Mouse (Mus musculus) kidney, embryonic 14.5 days (tissue): ENCODE results near the gene Frs3. TPM values are rescaled to one million over a fixed set of nuclear protein-coding genes. Genes with fewer than 3 reads are reported as not detected.

Experiments used
- ATAC-seq: fragments of 200-750 bp; cut with Nextera tagmentation; 2 replicates; pipeline ENCODE4 v1.8.0; 2017; ENCODE audit warnings: moderate number of reproducible peaks, mild to moderate bottlenecking, moderate TSS enrichment, moderate library complexity; ENCODE audit not compliant: low FRiP score, low TSS enrichment
- H3K27ac ChIP-seq: fragments of 300-500 bp; sonication (generic); 2 replicates; pipeline ENCODE4 v1.5.1; 2014; ENCODE audit warnings: low read depth, mild to moderate bottlenecking, low read length, moderate library complexity, mixed read lengths
- H3K27me3 ChIP-seq: fragments of 300-500 bp; sonication (generic); 2 replicates; pipeline ENCODE4 v1.6.1; 2014; ENCODE audit warnings: mild to moderate bottlenecking, low read length; ENCODE audit not compliant: control insufficient read depth, insufficient read depth
- H3K36me3 ChIP-seq: fragments of 300-500 bp; sonication (generic); 2 replicates; pipeline ENCODE4 v1.6.1; 2014; ENCODE audit warnings: low read length, mixed read lengths; ENCODE audit not compliant: control insufficient read depth, insufficient read depth
- H3K4me1 ChIP-seq: fragments of 300-500 bp; sonication (generic); 2 replicates; pipeline ENCODE4 v1.6.1; 2014; ENCODE audit warnings: low read length, mixed read lengths; ENCODE audit not compliant: control insufficient read depth, insufficient read depth
- H3K4me2 ChIP-seq: fragments of 300-500 bp; sonication (generic); replicated peaks from 2 replicates; pipeline ENCODE4 v1.6.1; 2014; ENCODE audit warnings: low read depth, mild to moderate bottlenecking, low read length
- H3K4me3 ChIP-seq: fragments of 300-500 bp; sonication (generic); 2 replicates; pipeline ENCODE4 v1.5.1; 2014; ENCODE audit warnings: mild to moderate bottlenecking, low read length
- H3K9ac ChIP-seq: fragments of 300-500 bp; sonication (generic); 2 replicates; pipeline ENCODE4 v1.6.1; 2014; ENCODE audit warnings: low read depth, mild to moderate bottlenecking, low read length, moderate library complexity
- H3K9me3 ChIP-seq: fragments of 300-500 bp; sonication (generic); 2 replicates; pipeline ENCODE4 v1.6.1; 2016; ENCODE audit warnings: low read length; ENCODE audit not compliant: control insufficient read depth
- WGBS: fragments of 180-500 bp; shearing (Covaris S2); extraction: QIAGEN DNeasy Blood & Tissue Kit; methylation state at CpG from one replicate; pipeline ENCODE4 v1.1.7; 2014; 5-methylcytosine and 5-hydroxymethylcytosine counted together
- polyA plus RNA-seq: library from polyadenylated mRNA; unstranded; fragments of >200 nt; fragmentation: Nextera tagmentation; extraction: Ambion mirVana; gene quantifications from 2 replicates; pipeline ENCODE4 v1.2.1, GENCODE M21; 2014

Gene Frs3
- polyA plus RNA-seq, 1 experiment from 2014 or later = 2.9 TPM

DNA sequence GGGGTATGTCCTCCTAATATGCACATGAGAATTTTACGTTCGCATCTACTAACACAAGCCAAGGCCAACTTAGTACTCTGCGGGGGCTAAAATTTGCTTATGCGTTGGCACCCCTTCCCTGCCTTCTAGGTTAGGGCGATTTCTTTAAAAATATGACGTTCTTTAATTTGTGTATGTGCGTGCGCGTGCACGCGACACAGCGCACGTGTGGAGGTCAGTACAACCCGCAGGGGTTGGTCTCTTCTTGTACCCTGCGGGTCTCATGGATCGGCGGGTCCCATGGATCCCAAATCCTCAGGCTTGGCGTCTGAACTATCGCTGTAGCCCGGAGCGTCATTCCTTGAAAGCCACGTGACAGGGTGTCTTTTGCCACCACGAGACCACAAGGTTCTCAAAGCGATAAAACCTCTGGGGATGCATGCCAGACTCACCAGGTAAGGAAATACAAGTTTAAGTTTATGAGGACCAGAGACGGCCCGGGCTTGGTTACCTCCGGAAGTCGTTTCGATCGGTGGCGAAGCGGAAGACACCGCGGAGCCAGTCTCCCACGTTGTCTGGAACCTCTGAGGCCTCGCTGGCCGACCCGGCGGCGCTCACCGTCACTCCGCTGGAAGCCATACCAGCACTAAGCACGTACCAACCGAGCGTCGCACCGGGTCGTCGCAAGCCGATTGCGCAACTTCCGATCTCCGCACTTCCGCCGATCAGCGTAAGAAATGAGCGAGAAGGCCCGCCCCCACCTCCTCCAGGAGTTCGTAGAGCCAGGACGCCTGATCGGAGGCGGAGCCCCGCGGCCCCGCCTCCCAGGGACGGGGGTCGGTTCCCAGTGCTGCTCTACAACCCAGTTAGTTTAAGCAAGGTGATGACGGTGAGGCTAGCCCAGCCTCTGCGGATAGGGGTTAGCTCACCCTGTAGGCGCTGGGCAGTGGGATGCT, 1.2 kb upstream of the Frs3 start:
- ATAC-seq = peak; percentile 93
- Histone ChIP-seq H3K4me2 (peak overlapping the region; percentile 86), H3K36me3 (peaks cover 33% of the 10 kb centered on the region), H3K4me1 (peaks cover 6% of the 10 kb centered on the region; the same call in 1 of the 2 replicates), H3K9ac (peak overlapping the region; percentile 81), H3K27ac (peak overlapping the region; percentile 52), H3K4me3 (peak overlapping the region; percentile 88), H3K9me3 (no peaks in the 10 kb centered on the region), H3K27me3 (0 out of 2 replicates have a peak, but pooled peaks cover 7% of the 10 kb centered on the region)
- under 1% methylated on average over 70 of the region's 70 CpGs for WGBS

DNA sequence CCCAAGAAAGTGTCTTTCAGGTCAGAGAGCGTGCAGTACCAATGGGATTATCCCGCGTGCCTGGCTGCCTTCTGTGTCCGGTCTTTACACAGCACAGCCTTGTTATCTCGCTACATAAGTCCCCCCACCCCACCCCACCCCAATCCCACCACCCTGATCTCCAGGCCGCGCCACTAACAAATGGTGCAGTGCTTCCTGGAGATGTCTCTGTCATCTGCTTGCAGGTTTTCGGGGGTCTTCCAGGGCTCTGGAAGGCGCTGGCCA, 554 bp upstream of the Frs3 start, which contains the start of gene Tomm6:
Gene Tomm6, minus strand, starts transcription at position 43 of the 264 bp plus-strand sequence.
- Histone ChIP-seq H3K4me1 (peaks cover 6% of the 10 kb centered on the region; the same call in 1 of the 2 replicates), H3K27ac (peak within 1 kb of the TSS; percentile 52), H3K9ac (peak within 1 kb of the TSS; percentile 81), H3K4me2 (peak within 1 kb of the TSS; percentile 86), H3K9me3 (no peaks in the 10 kb centered on the region), H3K4me3 (peak within 1 kb of the TSS; percentile 88), H3K36me3 (peaks cover 29% of the 10 kb centered on the region), H3K27me3 (0 out of 2 replicates have a peak, but pooled peaks cover 7% of the 10 kb centered on the region)
- no peak for ATAC-seq
- WGBS = 0% methylated on average over 9 of the region's 9 CpGs

DNA sequence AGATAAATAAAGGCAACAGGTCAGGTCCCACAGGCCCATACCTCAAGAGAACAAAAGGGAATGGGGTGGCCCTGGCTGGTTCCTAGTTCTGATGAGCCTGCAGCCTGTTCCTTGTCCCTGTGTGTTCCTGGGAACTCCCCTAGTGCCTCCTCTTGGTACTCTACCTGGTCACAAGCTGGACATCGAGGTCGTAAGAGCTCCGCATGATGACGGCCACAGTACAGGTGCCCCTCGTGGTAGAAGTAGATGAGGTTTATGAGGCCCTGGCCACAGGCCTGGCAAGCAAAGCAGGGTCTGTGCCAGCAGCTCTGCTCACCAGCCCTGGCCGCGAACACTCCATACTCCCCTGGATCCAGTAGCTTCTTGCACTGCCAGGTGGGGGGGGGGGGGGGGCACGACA, 1.1 kb downstream of the Frs3 start:
- WGBS = 82% methylated on average over 8 of the region's 8 CpGs
- Histone ChIP-seq H3K4me2 (0 out of 2 replicates have a peak overlapping the region, but pooled peaks have one; percentile 86), H3K4me3 (no peak overlapping the region), H3K4me1 (peaks cover 10% of the 10 kb centered on the region; the same call in 1 of the 2 replicates), H3K36me3 (peaks cover 13% of the 10 kb centered on the region), H3K27ac (no peak overlapping the region), H3K27me3 (0 out of 2 replicates have a peak, but pooled peaks cover 7% of the 10 kb centered on the region), H3K9ac (no peak overlapping the region), H3K9me3 (no peaks in the 10 kb centered on the region)
- no peak for ATAC-seq

DNA sequence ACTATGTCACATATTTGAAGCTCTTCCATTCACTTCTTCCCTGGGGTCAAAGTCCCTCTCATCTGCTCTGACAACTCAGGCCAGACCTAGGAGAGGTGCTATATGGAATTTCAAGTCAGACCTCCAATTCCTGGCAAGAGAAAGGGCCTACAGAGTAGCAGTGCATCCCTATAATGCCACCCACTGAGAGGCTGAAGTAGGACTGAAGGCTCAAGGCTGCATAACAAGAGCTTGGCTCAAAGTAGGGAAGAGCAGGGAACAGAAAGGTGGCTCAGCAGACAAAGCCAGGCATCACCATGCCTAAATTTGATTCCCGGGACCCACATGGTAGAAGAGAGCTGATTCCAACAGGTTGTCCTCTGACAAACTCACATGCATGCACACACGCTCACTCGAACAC, 2.8 kb downstream of the Frs3 start:
- Histone ChIP-seq H3K9ac (no peak overlapping the region), H3K9me3 (no peaks in the 10 kb centered on the region), H3K4me3 (no peak overlapping the region), H3K27ac (no peak overlapping the region), H3K4me2 (no peak overlapping the region), H3K4me1 (peaks cover 10% of the 10 kb centered on the region; the same call in 1 of the 2 replicates), H3K27me3 (0 out of 2 replicates have a peak, but pooled peaks cover 7% of the 10 kb centered on the region), H3K36me3 (no peaks in the 10 kb centered on the region)
- 97% methylated on average over 3 of the region's 3 CpGs for WGBS
- ATAC-seq = no peak

DNA sequence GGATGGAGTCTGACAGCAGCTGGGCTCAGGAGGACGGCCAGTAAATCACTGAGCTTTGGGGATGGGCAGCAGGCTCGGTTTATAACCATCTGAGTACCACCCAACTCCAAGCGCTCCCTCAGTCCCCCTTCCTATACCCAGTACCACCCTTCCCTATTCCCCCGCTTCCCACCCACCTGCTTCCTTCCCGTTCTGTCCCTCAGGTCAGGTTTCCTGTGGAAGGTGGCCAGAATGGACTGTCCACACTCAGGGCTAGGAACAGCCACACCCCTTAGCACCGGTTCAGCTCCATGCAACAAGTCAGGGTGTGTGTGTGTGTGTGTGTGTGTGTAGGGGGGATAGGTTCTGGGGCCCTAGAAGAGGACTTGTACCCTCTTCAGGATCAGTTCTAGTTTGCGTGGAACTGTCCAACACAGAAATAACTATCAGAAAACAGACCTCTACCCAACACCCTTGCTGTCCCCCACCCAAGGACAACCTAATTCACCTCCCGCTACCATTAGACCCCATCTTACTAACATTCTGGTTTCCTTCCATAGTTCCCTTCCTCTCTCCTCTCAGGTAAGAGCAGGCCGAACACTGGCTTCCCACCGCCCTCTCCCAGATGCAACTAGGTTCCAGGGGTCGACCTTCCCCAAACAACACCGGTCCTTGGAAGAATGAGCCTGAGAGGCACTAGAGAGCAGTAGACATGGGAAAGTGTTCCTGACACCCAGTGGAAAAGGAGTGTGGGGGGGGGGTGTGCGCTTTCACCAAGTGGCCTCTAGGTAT, 5.0 kb downstream of the Frs3 start:
- H3K4me1 ChIP-seq = peaks cover 4% of the 10 kb centered on the region; the same call in 1 of the 2 replicates
- peak overlapping the region; percentile 82; the same call in 1 of the 2 replicates for H3K9ac ChIP-seq
- H3K27me3 ChIP-seq = 0 out of 2 replicates have a peak, but pooled peaks cover 7% of the 10 kb centered on the region
- H3K27ac ChIP-seq = no peak overlapping the region
- no peaks in the 10 kb centered on the region for H3K9me3 ChIP-seq
- ATAC-seq = no peak; the same call in 1 of the 2 replicates
- no peaks in the 10 kb centered on the region for H3K36me3 ChIP-seq
- H3K4me3 ChIP-seq = peak overlapping the region; percentile 74
- H3K4me2 ChIP-seq = peak overlapping the region; percentile 78
- 32% methylated on average over 13 of the region's 13 CpGs for WGBS

DNA sequence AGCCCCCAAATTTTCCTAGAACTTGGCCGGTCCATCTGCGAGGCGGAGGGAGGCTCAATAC, 5.4 kb downstream of the Frs3 start, which contains the start of gene Gm21981:
Gene Gm21981, minus strand, starts transcription at position 14 of the 61 bp plus-strand sequence.
- peak within 1 kb of the TSS; percentile 82 for H3K9ac ChIP-seq
- peak within 1 kb of the TSS; percentile 74 for H3K4me3 ChIP-seq
- no peak for ATAC-seq
- H3K9me3 ChIP-seq = no peaks in the 10 kb centered on the region
- H3K27ac ChIP-seq = peak within 1 kb of the TSS; percentile 37; the same call in 1 of the 2 replicates
- 0 out of 2 replicates have a peak, but pooled peaks cover 7% of the 10 kb centered on the region for H3K27me3 ChIP-seq
- peaks cover 4% of the 10 kb centered on the region; the same call in 1 of the 2 replicates for H3K4me1 ChIP-seq
- peak within 1 kb of the TSS; percentile 78 for H3K4me2 ChIP-seq
- WGBS = 3% methylated on average over 3 of the region's 3 CpGs
- no peaks in the 10 kb centered on the region for H3K36me3 ChIP-seq

DNA sequence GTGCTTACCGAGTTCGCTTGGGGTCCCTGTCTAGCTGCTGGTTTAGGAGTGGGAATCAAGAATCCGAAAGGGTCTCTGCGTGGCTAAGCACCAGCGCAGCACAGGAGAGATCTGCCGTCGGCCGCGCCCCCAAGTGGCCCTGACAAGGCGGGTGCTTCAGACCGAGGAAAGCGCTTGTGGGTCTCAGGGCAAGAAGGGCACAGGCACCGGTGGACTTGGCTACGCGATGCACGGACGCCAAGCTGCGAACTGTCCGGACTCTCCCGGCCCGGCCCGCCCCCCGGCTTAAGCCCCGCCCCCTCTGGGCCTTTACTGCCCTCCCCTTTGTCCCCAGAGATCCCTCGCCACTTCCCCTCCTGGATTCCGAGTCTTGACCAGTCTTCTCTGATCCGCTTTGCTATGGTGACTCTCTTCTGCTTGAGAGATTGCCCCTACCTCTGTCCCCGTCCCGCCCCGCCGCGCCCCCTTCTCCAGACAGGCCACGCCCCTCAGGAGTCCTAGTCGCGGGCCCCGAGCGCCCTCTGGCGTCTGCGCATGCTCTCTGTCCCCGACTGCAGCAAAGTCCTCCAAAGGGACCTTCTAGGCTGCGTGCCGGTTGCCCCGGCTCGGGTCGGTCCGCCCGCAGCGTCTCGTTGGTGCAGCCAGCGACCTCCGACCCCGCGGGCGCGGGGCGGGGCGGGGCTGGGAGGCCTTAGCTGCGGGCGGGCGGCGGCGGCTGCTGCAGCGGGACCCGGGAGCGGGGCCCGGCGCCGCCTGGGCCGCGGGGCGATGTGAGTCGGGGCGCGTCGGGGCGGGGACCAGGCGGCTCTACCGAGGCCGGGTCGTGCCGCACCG, 5.9 kb downstream of the Frs3 start, which contains the start of gene Prickle4:
Gene Prickle4, minus strand, starts transcription at position 234 of the 834 bp plus-strand sequence.
- Histone ChIP-seq H3K27me3 (0 out of 2 replicates have a peak, but pooled peaks cover 7% of the 10 kb centered on the region), H3K36me3 (no peaks in the 10 kb centered on the region), H3K4me2 (peak within 1 kb of the TSS; percentile 78), H3K4me3 (peak within 1 kb of the TSS; percentile 74), H3K4me1 (peaks cover 4% of the 10 kb centered on the region; the same call in 1 of the 2 replicates), H3K9me3 (no peaks in the 10 kb centered on the region), H3K9ac (peak within 1 kb of the TSS; percentile 82), H3K27ac (peak within 1 kb of the TSS; percentile 37; the same call in 1 of the 2 replicates)
- ATAC-seq = peak; percentile 96
- under 1% methylated on average over 70 of the region's 82 CpGs for WGBS

DNA sequence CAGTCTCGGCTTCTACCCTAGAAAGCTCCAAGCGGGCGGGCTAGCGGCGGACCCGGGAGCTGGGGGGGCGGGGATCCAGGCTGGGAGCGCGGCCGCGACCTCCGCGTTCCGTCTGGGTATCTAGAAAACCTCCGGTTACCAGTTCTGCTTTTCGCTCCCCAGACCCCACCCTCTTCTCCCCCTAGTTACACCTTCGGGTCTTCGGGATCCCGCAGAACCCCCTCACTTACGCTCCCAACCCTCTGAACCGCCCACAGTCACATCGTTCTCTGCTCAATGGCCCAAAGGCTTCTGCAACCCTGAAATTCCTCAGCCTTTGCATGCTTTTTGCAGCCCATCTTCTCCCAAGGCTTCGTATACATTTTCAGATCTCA, 6.5 kb downstream of the Frs3 start:
- Histone ChIP-seq H3K9me3 (no peaks in the 10 kb centered on the region), H3K4me3 (peak overlapping the region; percentile 74), H3K27me3 (0 out of 2 replicates have a peak, but pooled peaks cover 7% of the 10 kb centered on the region), H3K4me2 (peak overlapping the region; percentile 78), H3K4me1 (peaks cover 4% of the 10 kb centered on the region; the same call in 1 of the 2 replicates), H3K36me3 (no peaks in the 10 kb centered on the region), H3K27ac (peak overlapping the region; percentile 37; the same call in 1 of the 2 replicates), H3K9ac (peak overlapping the region; percentile 82)
- 0% methylated on average over 9 of the region's 23 CpGs for WGBS
- ATAC-seq = no peak; the same call in 1 of the 2 replicates
